Mouse (Mus musculus) stomach, embryonic 15.5 days (tissue): ENCODE data around the gene Bicdl2. TPM values are rescaled to one million over a fixed set of nuclear protein-coding genes. Genes with fewer than 3 reads are reported as not detected.

Experiments
- ATAC-seq: fragments of 200-750 bp; cut with Nextera tagmentation; 2 replicates; pipeline ENCODE4 v1.8.0; 2017; ENCODE audit warnings: low read depth, moderate number of reproducible peaks, moderate TSS enrichment; ENCODE audit not compliant: insufficient read depth, low FRiP score
- H3K27ac ChIP-seq: fragments of 300-500 bp; sonication (generic); 2 replicates; pipeline ENCODE4 v1.5.1; 2015; ENCODE audit warnings: mild to moderate bottlenecking, inconsistent platforms
- H3K27me3 ChIP-seq: fragments of 300-500 bp; sonication (generic); replicated peaks from 2 replicates; pipeline ENCODE4 v1.6.1; 2015; ENCODE audit warnings: inconsistent platforms
- H3K36me3 ChIP-seq: fragments of 300-500 bp; sonication (generic); 2 replicates; pipeline ENCODE4 v1.6.1; 2015; ENCODE audit warnings: inconsistent platforms
- H3K4me1 ChIP-seq: fragments of 300-500 bp; sonication (generic); 2 replicates; pipeline ENCODE4 v1.6.1; 2015; ENCODE audit warnings: inconsistent platforms
- H3K4me2 ChIP-seq: fragments of 300-500 bp; sonication (generic); 2 replicates; pipeline ENCODE4 v1.6.1; 2015; ENCODE audit warnings: mild to moderate bottlenecking, inconsistent platforms
- H3K4me3 ChIP-seq: fragments of 300-500 bp; sonication (generic); replicated peaks from 2 replicates; pipeline ENCODE4 v1.5.1; 2015; ENCODE audit warnings: inconsistent platforms
- H3K9ac ChIP-seq: fragments of 300-500 bp; sonication (generic); 2 replicates; pipeline ENCODE4 v1.6.1; 2015; ENCODE audit warnings: inconsistent platforms
- H3K9me3 ChIP-seq: fragments of 300-500 bp; sonication (generic); 2 replicates; pipeline ENCODE4 v1.6.1; 2016; ENCODE audit warnings: inconsistent platforms
- WGBS: fragments of 180-500 bp; shearing (Covaris S2); methylation state at CpG from one replicate; pipeline ENCODE4 v1.1.7; 2015; 5-methylcytosine and 5-hydroxymethylcytosine counted together
- polyA plus RNA-seq: library from polyadenylated mRNA; unstranded; fragments of >200 nt; fragmentation: Nextera tagmentation; extraction: Ambion mirVana; gene quantifications from 2 replicates; pipeline ENCODE4 v1.2.1, GENCODE M21; 2015

Bicdl2 gene
- polyA plus RNA-seq, 1 experiment from 2014 or later, result 12.2 TPM

GRCm38 (mm10) chr17:23654410-23654809, 5.9 kb upstream of the Bicdl2 start:
- Histone ChIP-seq H3K4me3 (no peak overlapping the region), H3K36me3 (no peaks in the 10 kb centered on the region), H3K27ac (no peak overlapping the region), H3K9me3 (no peaks in the 10 kb centered on the region), H3K4me1 (no peaks in the 10 kb centered on the region), H3K27me3 (no peaks in the 10 kb centered on the region), H3K9ac (no peak overlapping the region), H3K4me2 (no peak overlapping the region)
- 67% methylated on average over 2 of the region's 2 CpGs for WGBS
- ATAC-seq, result no peak

GRCm38 (mm10) chr17:23658450-23658849, 1.9 kb upstream of the Bicdl2 start:
- Histone ChIP-seq H3K9me3 (no peaks in the 10 kb centered on the region), H3K36me3 (no peaks in the 10 kb centered on the region), H3K4me2 (no peak overlapping the region), H3K9ac (no peak overlapping the region), H3K4me1 (no peaks in the 10 kb centered on the region), H3K4me3 (no peak overlapping the region), H3K27me3 (peaks cover 26% of the 10 kb centered on the region), H3K27ac (no peak overlapping the region)
- WGBS, result 92% methylated on average over 3 of the region's 3 CpGs
- ATAC-seq, result no peak

GRCm38 (mm10) chr17:23660876-23661200, 532 bp downstream of the Bicdl2 start:
- peak; percentile 63; the same call in 1 of the 2 replicates for ATAC-seq
- no peaks in the 10 kb centered on the region for H3K9me3 ChIP-seq
- H3K27me3 ChIP-seq, result peaks cover 26% of the 10 kb centered on the region
- no peaks in the 10 kb centered on the region for H3K36me3 ChIP-seq
- no peak overlapping the region for H3K9ac ChIP-seq
- peak overlapping the region; percentile 37 for H3K4me3 ChIP-seq
- peak overlapping the region; percentile 55 for H3K4me2 ChIP-seq
- H3K4me1 ChIP-seq, result 0 out of 2 replicates have a peak, but pooled peaks cover 5% of the 10 kb centered on the region
- WGBS, result 4% methylated on average over 14 of the region's 14 CpGs
- H3K27ac ChIP-seq, result peak overlapping the region; percentile 60; the same call in 1 of the 2 replicates

GRCm38 (mm10) chr17:23661526-23661925, 1.2 kb downstream of the Bicdl2 start:
- no peak overlapping the region for H3K4me3 ChIP-seq
- no peaks in the 10 kb centered on the region for H3K9me3 ChIP-seq
- 2% methylated on average over 9 of the region's 9 CpGs for WGBS
- peaks cover 26% of the 10 kb centered on the region for H3K27me3 ChIP-seq
- H3K4me1 ChIP-seq, result 0 out of 2 replicates have a peak, but pooled peaks cover 5% of the 10 kb centered on the region
- no peak for ATAC-seq
- no peaks in the 10 kb centered on the region for H3K36me3 ChIP-seq
- H3K9ac ChIP-seq, result no peak overlapping the region
- H3K27ac ChIP-seq, result no peak overlapping the region
- peak overlapping the region; percentile 55 for H3K4me2 ChIP-seq

- Histone ChIP-seq H3K4me3 (no peak overlapping the region), H3K27ac (no peak overlapping the region), H3K9me3 (no peaks in the 10 kb centered on the region), H3K36me3 (peaks cover 13% of the 10 kb centered on the region), H3K9ac (no peak overlapping the region), H3K4me2 (no peak overlapping the region), H3K4me1 (0 out of 2 replicates have a peak, but pooled peaks cover 5% of the 10 kb centered on the region), H3K27me3 (peaks cover 25% of the 10 kb centered on the region)
- 12% methylated on average over 5 of the region's 5 CpGs for WGBS
- peak; percentile 14; the same call in 1 of the 2 replicates for ATAC-seq
Observed at GRCm38 (mm10) chr17:23664556-23665021, 4.3 kb downstream of the Bicdl2 start.

GRCm38 (mm10) chr17:23665511-23665910, 5.2 kb downstream of the Bicdl2 start:
- no peak overlapping the region for H3K9ac ChIP-seq

GRCm38 (mm10) chr17:23670516-23671074, 10.3 kb downstream of the Bicdl2 start:
- ATAC-seq, result no peak
- no peak overlapping the region for H3K9ac ChIP-seq

More at GRCm38 (mm10) chr17:23665511-23665910, 5.2 kb downstream of the Bicdl2 start:
- WGBS, result 80% methylated on average over 14 of the region's 14 CpGs
- H3K4me3 ChIP-seq, result no peak overlapping the region
- H3K4me1 ChIP-seq, result 0 out of 2 replicates have a peak, but pooled peaks cover 5% of the 10 kb centered on the region
- no peaks in the 10 kb centered on the region for H3K9me3 ChIP-seq
- H3K4me2 ChIP-seq, result no peak overlapping the region
- no peak for ATAC-seq
- peaks cover 20% of the 10 kb centered on the region for H3K36me3 ChIP-seq
- peaks cover 16% of the 10 kb centered on the region for H3K27me3 ChIP-seq
- no peak overlapping the region for H3K27ac ChIP-seq

GRCm38 (mm10) chr17:23671519-23671918, 11.2 kb downstream of the Bicdl2 start:
- ATAC-seq, result no peak
- WGBS, result 85% methylated on average over 3 of the region's 3 CpGs
- no peaks in the 10 kb centered on the region for H3K27me3 ChIP-seq
- H3K36me3 ChIP-seq, result peaks cover 20% of the 10 kb centered on the region
- H3K9me3 ChIP-seq, result no peaks in the 10 kb centered on the region
- no peak overlapping the region for H3K4me2 ChIP-seq
- H3K9ac ChIP-seq, result no peak overlapping the region
- H3K27ac ChIP-seq, result no peak overlapping the region
- no peak overlapping the region for H3K4me3 ChIP-seq
- H3K4me1 ChIP-seq, result peaks cover 32% of the 10 kb centered on the region

More at GRCm38 (mm10) chr17:23670516-23671074, 10.3 kb downstream of the Bicdl2 start:
- H3K9me3 ChIP-seq, result no peaks in the 10 kb centered on the region
- H3K27me3 ChIP-seq, result no peaks in the 10 kb centered on the region
- H3K27ac ChIP-seq, result no peak overlapping the region
- no peak overlapping the region for H3K4me3 ChIP-seq
- H3K4me2 ChIP-seq, result no peak overlapping the region
- H3K4me1 ChIP-seq, result peaks cover 23% of the 10 kb centered on the region
- H3K36me3 ChIP-seq, result peaks cover 20% of the 10 kb centered on the region
- 90% methylated on average over 7 of the region's 7 CpGs for WGBS

GRCm38 (mm10) chr17:23672761-23673160, 12.5 kb downstream of the Bicdl2 start:
- Histone ChIP-seq H3K27me3 (no peaks in the 10 kb centered on the region), H3K9me3 (no peaks in the 10 kb centered on the region), H3K4me2 (peak overlapping the region; percentile 96), H3K9ac (no peak overlapping the region), H3K36me3 (peaks cover 13% of the 10 kb centered on the region), H3K4me1 (peaks cover 40% of the 10 kb centered on the region), H3K4me3 (peak overlapping the region; percentile 72), H3K27ac (no peak overlapping the region)
- ATAC-seq, result no peak
- WGBS, result 62% methylated on average over 3 of the region's 3 CpGs

GRCm38 (mm10) chr17:23673424-23674073, 13.2 kb downstream of the Bicdl2 start, which contains the start of the genes Hcfc1r1 and Thoc6:
Gene Hcfc1r1, plus strand, starts transcription at chr17:23673596.
Gene Thoc6, minus strand, starts transcription at chr17:23673882.
- Histone ChIP-seq H3K9ac (peak within 1 kb of the TSS; percentile 52), H3K36me3 (peaks cover 13% of the 10 kb centered on the region), H3K9me3 (no peaks in the 10 kb centered on the region), H3K4me2 (peak within 1 kb of the TSS; percentile 96), H3K27me3 (peaks cover 3% of the 10 kb centered on the region; the same call in 1 of the 2 replicates), H3K4me1 (peaks cover 40% of the 10 kb centered on the region), H3K27ac (peak within 1 kb of the TSS; percentile 83), H3K4me3 (peak within 1 kb of the TSS; percentile 72)
- ATAC-seq, result peak; percentile 93
- under 1% methylated on average over 45 of the region's 45 CpGs for WGBS

- ATAC-seq, result no peak
- Histone ChIP-seq H3K4me1 (peaks cover 45% of the 10 kb centered on the region), H3K9ac (peak overlapping the region; percentile 52), H3K27ac (peak overlapping the region; percentile 83), H3K4me3 (peak overlapping the region; percentile 72), H3K27me3 (peaks cover 7% of the 10 kb centered on the region), H3K9me3 (no peaks in the 10 kb centered on the region), H3K36me3 (peaks cover 7% of the 10 kb centered on the region; the same call in 1 of the 2 replicates), H3K4me2 (peak overlapping the region; percentile 96)
- 37% methylated on average over 9 of the region's 9 CpGs for WGBS
Observed at GRCm38 (mm10) chr17:23674271-23674952, 14.1 kb downstream of the Bicdl2 start.
